Mouse (Mus musculus) left cerebral cortex, postnatal 36 days (tissue): Measurements from ENCODE around the gene Tmcc2. TPM values are rescaled to one million over a fixed set of nuclear protein-coding genes. Genes with fewer than 3 reads are reported as not detected.
A peak's percentile ranks its signal among the peaks of the same experiment; 100 is the strongest.
"Not testable (repeated sequence)": the region's sequence is repeated elsewhere in the genome, so short reads cannot be mapped to it uniquely, and the experiment has no call there.

ENCODE experiments used
- DNase-seq, 2 experiments: peaks; one replicate each; pipeline ENCODE4 v3.0.0; 2021 to 2022; ENCODE audit warnings: low spot score in 2 of 2, mixed read lengths in 1 of 2
- intact Hi-C: fragments of 180-260 bp; cut with DNase I; formaldehyde crosslinking; loops from one replicate; pipeline ENCODE4 v1.15.1; 2025
- total RNA-seq, 2 experiments: library from RNA; stranded (reverse); gene quantifications; 2 replicates each; pipeline ENCODE4 v1.2.3; 2021

Tmcc2 gene
- total RNA-seq, 2 experiments from 2014 or later, result 171 to 173 TPM

- intact Hi-C loops, result no loop called here
Observed at GRCm38 (mm10) chr1:132372896-132373534, 18.1 kb downstream of the Tmcc2 start.

GRCm38 (mm10) chr1:132372354-132372753 is 18.7 kb downstream of the Tmcc2 start:
- intact Hi-C loops, result no loop called here
- DNase-seq, result no peak

More at GRCm38 (mm10) chr1:132372896-132373534, 18.1 kb downstream of the Tmcc2 start:
- DNase-seq, result no peak

DNA sequence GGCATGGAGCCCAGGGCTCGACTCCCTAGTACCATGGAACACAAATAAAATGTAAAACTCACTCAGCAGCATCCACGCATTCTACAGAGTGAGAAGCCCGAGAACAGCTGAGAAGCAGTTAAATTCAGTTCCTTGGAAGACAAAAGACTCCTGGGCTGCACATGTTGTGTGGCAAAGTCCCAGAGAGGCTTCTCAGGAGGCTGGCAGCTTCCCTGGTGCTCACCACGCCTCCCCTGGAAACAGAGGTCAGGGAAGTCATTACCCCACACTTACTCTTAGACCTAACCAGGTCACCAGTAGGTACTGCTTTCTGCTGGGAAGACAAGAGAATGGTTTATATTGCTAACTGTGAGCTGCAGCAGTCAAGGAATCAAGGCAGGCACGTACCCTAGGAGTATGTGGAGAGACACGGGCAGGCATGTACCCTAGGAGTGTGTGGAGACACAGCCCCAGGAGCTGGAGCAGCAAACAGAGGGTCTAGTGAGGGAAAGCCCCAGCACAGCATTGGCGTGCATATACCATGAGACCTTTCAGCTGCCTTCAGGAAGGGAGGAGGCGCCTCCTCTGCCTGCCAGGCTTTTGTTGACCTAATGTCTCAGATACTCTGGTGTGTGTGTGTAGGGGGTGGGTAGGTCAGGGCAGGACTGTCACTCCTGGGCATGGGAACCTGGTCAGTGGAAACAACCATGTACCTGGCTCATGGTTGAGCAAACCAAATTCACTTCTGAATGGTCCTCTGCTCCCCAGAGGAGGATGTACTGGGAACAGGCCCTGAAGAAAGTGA is 19.6 kb downstream of the Tmcc2 start:
- intact Hi-C loops, result no loop called here
- DNase-seq, result no peak

DNA sequence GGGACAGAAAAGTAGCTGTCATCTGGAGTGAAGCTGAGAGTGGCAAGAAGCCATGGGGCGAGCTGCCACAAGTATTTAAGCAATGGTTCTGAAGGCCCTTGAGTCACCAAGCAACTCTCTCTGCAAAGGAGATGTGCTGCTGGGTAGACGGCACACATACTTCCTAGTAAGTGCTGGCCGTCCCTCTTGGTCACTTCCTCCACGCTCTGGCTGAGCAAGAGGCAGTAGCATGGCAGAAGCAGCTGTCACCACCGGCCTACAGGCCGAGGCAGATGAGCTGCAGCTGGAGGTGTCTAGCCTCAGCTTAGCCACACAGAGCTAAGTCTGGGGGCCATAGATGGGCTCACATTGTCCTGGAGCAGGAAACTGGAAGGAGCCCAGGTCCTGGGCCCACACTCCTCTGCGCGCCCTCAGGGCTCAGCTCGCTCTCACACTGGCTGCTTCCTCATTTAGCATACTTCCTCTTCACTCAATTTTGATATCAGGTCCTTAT is 20.4 kb downstream of the Tmcc2 start:
- intact Hi-C loops, result no loop called here

GRCm38 (mm10) chr1:132367692-132368506 is 23.2 kb downstream of the Tmcc2 start:
- DNase-seq, result peak; percentile 75 to 85
- intact Hi-C loops, result loop anchor here (1.0 to 5.0 kb wide), 4 partner anchors 22 to 109 kb away; partner anchors contain the start of genes Dstyk and Rbbp5

More for the DNA sequence above, 20.4 kb downstream of the Tmcc2 start:
- DNase-seq, result no peak

DNA sequence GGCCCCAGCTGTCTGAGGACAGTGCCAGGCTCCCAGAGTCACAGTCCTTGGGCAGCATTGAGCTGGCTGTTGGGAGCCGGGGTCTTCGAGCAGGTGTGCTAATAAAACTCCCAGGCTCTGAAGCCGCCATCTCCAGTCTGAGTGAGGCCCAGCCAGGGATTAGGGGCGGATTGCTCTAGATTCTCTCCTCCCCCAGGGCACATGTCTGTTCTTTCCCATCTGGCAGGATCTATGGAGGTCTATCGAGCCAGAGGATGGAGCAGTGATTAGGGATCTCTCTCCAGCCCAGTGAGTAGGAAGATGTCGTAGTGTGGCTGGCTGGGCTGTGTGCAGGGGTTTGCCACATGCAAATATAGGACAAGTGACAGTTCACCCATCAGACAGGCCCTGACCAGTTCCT is 24.1 kb downstream of the Tmcc2 start:
- DNase-seq, result no peak
- intact Hi-C loops, result loop anchor here (1.0 to 5.0 kb wide), 4 partner anchors 23 to 110 kb away; partner anchors contain the start of genes Dstyk and Rbbp5

- intact Hi-C loops, result loop anchor here (5.0 kb wide), 3 partner anchors 51 to 111 kb away; partner anchors contain the start of genes Dstyk and Rbbp5
- DNase-seq, result no peak
Observed at GRCm38 (mm10) chr1:132366235-132366634, 24.8 kb downstream of the Tmcc2 start.

GRCm38 (mm10) chr1:132365645-132366044 is 25.4 kb downstream of the Tmcc2 start:
- intact Hi-C loops, result loop anchor here (5.0 kb wide), 3 partner anchors 52 to 112 kb away; partner anchors contain the start of genes Dstyk and Rbbp5
- DNase-seq, result no peak

GRCm38 (mm10) chr1:132364896-132365557 is 26.1 kb downstream of the Tmcc2 start:
- DNase-seq, result no peak
- intact Hi-C loops, result loop anchor here (5.0 kb wide), 3 partner anchors 52 to 112 kb away; partner anchors contain the start of genes Dstyk and Rbbp5

GRCm38 (mm10) chr1:132364388-132364787 is 26.7 kb downstream of the Tmcc2 start:
- DNase-seq, result peak in 1 of 2 experiments; percentile 53
- intact Hi-C loops, result no loop called here

DNA sequence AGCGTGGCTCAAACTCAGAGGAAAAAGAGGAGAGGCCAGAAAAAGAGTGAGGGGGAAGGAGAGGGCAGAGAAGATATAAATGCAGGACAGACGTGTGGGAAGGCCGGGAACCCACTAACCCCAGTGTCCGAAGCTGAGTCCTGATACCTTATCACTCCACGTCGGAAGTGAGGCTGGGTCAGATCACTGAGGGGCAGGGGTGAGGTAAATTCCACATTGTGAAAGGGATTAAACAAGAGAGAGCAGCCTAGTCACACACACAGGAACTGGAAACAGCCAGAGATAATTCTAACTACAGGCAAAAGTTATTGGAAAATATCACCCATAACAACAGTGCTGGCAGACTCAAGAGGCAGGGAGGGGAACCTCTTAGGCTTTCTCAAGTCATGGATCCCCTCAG is 29.1 kb downstream of the Tmcc2 start:
- intact Hi-C loops, result no loop called here
- DNase-seq, result no peak

GRCm38 (mm10) chr1:132356841-132357240 is 34.2 kb downstream of the Tmcc2 start:
- intact Hi-C loops, result loop anchor here (1.0 to 10.0 kb wide), 4 partner anchors 45 to 235 kb away; no protein-coding TSS in a partner anchor
- no peak for DNase-seq

- intact Hi-C loops, result loop anchor here (1.0 to 10.0 kb wide), 4 partner anchors 44 to 234 kb away; no protein-coding TSS in a partner anchor
- DNase-seq, result peak; percentile 80 to 85
Observed at GRCm38 (mm10) chr1:132355841-132356242, 35.2 kb downstream of the Tmcc2 start.

GRCm38 (mm10) chr1:132355162-132355601 is 35.9 kb downstream of the Tmcc2 start:
- intact Hi-C loops, result loop anchor here (5.0 to 10.0 kb wide), 3 partner anchors 120 to 233 kb away; no protein-coding TSS in a partner anchor
- no peak for DNase-seq

GRCm38 (mm10) chr1:132354234-132354633 is 36.8 kb downstream of the Tmcc2 start:
- DNase-seq, result no peak
- intact Hi-C loops, result loop anchor here (10.0 kb wide), 1 partner anchor 119 kb away; no protein-coding TSS in a partner anchor

- intact Hi-C loops, result loop anchor here (10.0 kb wide), 1 partner anchor 119 kb away; no protein-coding TSS in a partner anchor
- no peak for DNase-seq
Observed at GRCm38 (mm10) chr1:132353389-132353788, 37.7 kb downstream of the Tmcc2 start.

DNA sequence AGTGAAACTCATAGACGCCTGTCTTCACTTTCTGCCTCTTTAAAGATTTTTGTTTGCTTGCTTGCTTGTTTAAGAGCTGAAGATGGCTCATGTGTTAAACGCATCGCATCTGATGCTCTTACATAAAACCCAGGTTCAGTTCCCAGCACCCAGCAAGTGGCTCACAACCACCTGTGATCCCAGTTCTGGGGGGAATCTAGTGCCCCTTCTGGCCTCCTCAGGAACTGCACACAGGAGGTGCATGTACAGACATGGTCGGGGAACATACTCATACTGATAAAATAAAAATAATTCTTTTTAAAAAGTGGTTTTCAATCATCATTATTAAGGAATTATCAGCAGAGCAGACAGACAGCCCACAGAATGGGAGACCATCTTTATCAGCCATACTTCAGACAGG is 40.0 kb downstream of the Tmcc2 start:
- intact Hi-C loops, result loop anchor here (10.0 kb wide), 1 partner anchor 116 kb away; no protein-coding TSS in a partner anchor
- DNase-seq, result no peak

DNA sequence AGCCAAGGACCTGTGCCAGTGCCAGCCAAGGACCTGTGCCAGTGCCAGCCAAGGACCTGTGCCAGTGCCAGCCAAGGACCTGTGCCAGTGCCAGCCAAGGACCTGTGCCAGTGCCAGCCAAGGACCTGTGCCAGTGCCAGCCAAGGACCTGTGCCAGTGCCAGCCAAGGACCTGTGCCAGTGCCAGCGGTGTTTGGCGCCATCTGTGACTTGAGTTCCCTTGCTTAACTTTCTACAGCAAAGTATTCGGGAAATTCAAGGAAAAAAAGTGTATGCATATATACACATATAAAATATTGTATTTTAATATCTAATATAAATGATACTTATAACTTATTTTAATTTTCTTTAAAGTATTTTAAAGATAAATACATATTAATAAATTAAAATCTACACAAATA is 41.5 kb downstream of the Tmcc2 start:
- DNase-seq, intact Hi-C loops: not testable (repeated sequence)
